Mouse (Mus musculus): ENCODE data around the gene Angptl6. TPM values are rescaled to one million over a fixed set of nuclear protein-coding genes. Genes with fewer than 3 reads are reported as not detected.

Gene Angptl6
- 2.9 and 3.7 TPM in 2 replicates for total RNA-seq (2021)
- long read RNA-seq, transcript Angptl6-201 (6 exons, 1,582 nt), result major isoform, 8 of 15 reads
- long read RNA-seq, partial matches to known transcripts, result 5 of 15 reads
- long read RNA-seq, other reads (novel, unspliced or antisense), result 2 of 15 reads

- no peak for DNase-seq
Measured at GRCm38 (mm10) chr9:20879097-20879792, at the start of gene Angptl6. Gene Angptl6 (minus strand): TSS chr9:20879727.

GRCm38 (mm10) chr9:20923258-20923657 is 43.7 kb upstream of the Angptl6 start:
- no peak for DNase-seq

DNA sequence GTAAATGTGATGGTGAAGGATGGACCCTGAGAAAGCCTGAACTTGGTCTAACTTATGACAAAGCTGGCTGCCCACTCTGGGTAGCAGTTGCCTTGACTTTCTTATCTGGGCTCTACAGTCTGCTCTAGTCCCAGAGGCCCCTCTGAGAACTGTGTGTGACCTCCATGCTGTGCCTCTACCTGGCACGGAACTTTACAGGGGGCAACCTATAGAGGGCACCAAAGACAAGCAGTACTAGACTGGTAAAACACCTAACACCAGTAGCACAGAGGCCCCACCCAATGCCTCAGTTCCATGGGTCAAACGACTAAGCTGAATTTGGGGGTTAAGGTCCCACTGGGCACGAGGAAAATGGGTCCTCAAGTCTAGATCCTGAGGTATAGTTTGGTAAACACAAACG is 36.6 kb upstream of the Angptl6 start:
- no peak for DNase-seq

DNA sequence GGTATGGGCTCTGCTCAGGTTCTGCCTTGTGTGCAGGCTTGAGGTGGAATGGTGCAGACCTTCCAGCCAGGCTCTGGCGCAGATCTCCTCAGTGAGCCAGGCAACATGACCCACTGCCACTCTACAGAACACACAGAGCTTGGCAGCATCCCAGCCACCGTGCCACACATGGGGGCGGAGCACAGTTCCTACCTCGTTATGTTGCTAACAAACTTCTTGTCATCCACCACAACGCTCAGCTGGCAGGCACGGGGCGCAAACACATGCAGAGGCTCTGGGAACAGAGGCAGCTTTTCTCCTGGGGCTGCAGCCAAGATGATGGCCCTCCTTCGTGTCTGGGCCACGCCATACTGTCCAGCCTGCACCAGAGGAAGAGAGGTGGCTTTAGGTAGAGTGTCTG is 30.4 kb upstream of the Angptl6 start:
- no peak for DNase-seq

DNA sequence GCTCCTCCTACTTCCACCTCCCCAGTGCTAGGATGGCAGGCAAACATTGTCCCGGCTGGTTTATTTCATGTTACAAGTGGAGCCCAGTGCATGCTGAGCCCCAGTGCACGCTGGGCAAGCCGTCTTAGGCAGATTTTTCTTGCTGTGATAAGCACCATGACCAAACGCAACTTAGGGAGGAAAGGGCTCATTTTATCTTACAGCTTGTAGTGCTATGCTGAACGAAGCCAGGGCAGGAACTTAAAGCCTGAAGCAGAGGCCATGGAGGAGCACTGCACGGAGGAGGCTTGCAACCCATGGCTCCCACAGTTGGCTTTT is 22.6 kb upstream of the Angptl6 start:
- no peak for DNase-seq

- DNase-seq, result no peak
Measured at GRCm38 (mm10) chr9:20901466-20902173, 22.1 kb upstream of the Angptl6 start.

GRCm38 (mm10) chr9:20898511-20899073 is 19.1 kb upstream of the Angptl6 start, which contains the start of gene Eif3g:
Gene Eif3g (minus strand): TSS chr9:20898623.
- DNase-seq, result peak; percentile 88

DNA sequence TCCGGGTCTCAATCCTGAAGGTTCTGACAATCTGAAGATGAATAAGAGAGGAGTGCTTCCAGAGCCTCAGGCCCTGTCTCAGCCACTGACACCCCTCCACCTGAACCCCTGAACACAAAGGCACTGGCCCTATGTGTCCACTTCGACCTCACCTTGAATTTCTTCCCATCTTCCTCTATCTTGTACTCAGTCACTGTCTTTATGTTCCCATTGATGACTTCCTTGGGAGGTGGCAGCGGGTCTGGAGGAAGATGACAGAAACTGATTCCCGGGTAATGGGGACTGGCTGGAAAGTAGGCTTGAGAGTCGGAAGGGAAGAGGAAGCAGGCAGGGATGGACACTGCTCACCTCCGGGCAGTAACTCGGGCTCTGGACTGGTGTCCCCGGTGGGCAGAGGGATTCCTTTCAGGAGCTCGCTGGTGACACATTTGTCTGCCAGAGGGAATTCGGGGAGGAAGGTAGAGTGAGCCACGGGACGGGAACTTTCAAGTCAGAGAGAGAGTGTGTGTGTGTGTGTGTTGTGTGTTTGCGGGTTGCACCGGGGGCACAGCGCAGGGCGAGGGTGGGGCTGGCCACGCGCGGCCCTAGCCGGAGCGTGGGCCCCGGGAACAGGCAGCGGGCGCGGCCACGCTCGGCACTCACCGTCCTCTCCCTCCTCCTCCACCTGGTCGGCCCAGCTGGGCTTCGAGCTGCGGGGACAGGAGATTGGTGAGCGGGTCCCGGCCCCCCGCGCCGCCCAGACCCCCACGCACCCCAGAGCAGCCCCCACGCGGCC is 18.4 kb upstream of the Angptl6 start:
- no peak for DNase-seq

- no peak for DNase-seq
Measured at GRCm38 (mm10) chr9:20895382-20895781, 15.9 kb upstream of the Angptl6 start.

- no peak for DNase-seq
Measured at GRCm38 (mm10) chr9:20894629-20895028, 15.1 kb upstream of the Angptl6 start.

DNA sequence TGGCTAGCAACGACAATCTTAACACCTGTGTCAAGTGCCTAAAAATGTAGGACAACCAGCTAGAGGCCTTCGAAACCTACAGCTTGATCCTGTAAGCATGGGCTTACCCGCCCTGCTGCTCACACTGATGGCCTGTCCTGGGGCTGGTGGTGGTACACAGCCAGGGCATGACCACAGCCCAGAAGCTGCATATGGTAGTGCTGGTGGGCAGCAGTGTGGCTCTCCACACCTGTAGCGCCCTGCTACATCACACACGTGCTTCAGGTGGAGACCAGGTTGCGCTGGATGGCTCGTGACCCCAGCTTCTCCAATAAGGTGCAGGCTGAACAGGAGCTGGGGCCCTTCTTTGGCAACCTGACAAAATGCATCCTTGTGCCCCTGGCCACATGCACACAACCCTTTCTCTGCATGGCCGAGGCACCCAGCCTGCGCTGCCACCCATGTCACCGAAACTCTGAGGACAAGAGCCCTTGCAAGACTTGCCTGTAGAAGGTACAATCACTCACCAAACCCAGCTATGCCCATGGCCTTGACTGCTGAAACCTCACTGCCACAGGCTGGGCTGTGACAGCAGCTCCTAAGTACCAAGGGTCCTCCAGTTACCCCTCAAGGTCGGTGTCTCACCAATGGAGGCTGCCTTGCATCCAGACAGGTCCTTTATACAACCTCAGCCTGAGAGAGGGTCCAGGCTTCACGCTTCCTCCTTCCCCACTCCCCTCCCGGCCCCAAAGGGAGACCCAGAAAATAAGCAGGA is 14.2 kb upstream of the Angptl6 start:
- DNase-seq, result no peak

DNA sequence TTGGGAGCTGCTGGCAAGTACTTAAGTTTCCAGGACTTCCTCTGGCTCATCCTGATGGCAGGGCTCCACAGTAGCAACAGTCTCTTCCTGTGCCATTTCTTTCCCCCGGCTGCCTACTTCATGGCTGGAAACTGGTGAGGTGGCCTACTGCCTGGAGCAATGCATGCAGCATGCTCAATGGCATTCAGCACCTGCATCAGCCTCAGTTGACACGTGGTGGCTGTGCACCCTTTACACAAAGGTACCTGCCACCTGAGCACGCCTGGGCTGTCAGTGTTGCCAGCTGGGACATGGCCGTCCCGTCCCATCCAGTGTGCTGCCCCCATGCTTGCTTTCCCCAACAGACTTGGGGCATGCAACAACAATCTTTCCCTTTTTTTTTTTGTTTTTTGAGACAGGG is 13.5 kb upstream of the Angptl6 start:
- no peak for DNase-seq

- DNase-seq, result no peak
Measured at GRCm38 (mm10) chr9:20892104-20892653, 12.7 kb upstream of the Angptl6 start.

GRCm38 (mm10) chr9:20891339-20892103 is 12.0 kb upstream of the Angptl6 start:
- no peak for DNase-seq

GRCm38 (mm10) chr9:20890411-20890810 is 10.9 kb upstream of the Angptl6 start:
- no peak for DNase-seq

DNA sequence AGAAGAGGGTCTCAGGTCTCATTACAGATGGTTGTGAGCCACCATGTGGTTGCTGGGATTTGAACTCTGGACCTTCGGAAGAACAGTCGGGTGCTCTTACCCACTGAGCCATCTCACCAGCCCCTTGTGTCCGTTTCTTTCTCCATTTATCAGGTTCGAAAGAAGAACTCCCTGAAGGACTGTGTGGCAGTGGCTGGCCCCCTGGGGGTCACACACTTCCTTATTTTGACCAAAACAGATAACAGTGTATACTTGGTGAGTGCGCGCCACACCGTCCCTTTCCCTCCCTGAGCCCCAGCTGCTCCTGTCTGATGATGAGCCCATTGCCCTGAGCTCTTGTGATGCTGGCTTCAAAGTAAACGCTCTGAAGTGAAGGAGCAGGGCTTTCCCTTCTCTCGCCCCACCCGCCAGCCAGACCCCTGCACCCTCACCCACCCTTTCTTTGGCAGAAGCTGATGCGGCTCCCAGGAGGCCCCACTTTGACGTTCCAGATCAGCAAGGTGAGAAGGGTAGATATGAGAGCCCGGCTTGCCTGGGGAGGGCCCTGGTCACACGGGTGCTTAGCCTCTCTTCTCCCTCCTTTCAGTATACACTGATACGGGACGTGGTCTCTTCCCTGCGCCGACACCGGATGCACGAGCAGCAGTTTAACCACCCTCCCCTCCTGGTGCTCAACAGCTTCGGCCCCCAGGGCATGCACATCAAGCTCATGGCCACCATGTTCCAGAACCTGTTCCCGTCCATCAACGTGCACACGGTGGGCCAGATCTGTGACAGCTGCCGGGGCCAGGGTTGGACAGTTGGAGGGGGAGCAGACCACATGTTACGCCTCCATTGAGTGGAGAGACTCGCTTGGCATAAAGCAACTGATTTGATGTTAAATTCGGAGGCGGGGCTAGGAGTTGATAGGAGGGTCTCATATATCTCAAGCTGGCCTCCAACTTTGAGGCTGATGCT is 9.9 kb upstream of the Angptl6 start:
- DNase-seq, result no peak

- no peak for DNase-seq
Measured at GRCm38 (mm10) chr9:20888386-20888765, 8.8 kb upstream of the Angptl6 start.

DNA sequence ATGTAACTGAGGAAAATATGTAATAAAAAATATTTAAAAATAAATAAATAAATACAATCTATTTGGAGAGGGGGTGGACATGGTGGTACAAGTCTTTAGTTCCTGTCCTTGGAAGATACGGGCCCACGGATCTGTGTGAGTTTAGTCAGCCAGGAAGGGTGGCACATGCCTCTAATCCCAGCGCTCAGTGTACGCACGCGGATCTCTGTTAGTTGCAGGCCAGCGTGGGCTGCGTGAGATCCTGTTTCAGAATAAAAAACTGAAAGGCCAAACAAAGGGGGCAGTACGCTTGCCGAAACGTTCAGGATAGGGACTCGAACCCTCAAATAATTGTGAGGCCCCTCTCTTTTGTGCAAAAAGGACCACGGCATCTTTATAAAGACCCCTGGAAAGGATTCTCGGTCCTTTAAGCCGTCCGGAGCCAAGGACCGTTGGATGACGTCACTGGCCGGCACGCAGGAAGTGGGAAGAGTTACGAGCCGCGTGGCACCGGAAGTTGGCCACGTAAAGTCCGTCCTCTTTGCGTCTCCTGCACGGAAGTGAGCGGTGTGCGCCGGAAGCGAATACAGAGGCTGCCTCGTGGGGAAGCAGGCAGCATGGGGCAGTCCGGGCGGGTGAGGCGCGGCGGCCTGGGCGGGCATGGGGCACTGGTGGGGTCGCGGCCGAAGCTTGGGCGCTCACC is 8.3 kb upstream of the Angptl6 start, which contains the start of gene Ppan:
Gene Ppan, plus strand, starts transcription at position 472 of the 682 bp plus-strand sequence.
- peak; percentile 93 for DNase-seq

GRCm38 (mm10) chr9:20887191-20887590 is 7.7 kb upstream of the Angptl6 start:
- DNase-seq, result no peak
